Mouse (Mus musculus) hindbrain, embryonic 14.5 days (tissue): Measurements from ENCODE around the gene Igfbp5. TPM values are rescaled to one million over a fixed set of nuclear protein-coding genes. Genes with fewer than 3 reads are reported as not detected.

Experiments
- ATAC-seq: fragments of 200-750 bp; cut with Nextera tagmentation; 2 replicates; pipeline ENCODE4 v1.8.0; 2017; ENCODE audit warnings: moderate number of reproducible peaks, mild to moderate bottlenecking, moderate TSS enrichment, moderate library complexity; ENCODE audit not compliant: low FRiP score
- DNase-seq: peaks from one replicate; pipeline ENCODE4 v3.0.0-alpha.2; 2015; ENCODE audit warnings: low spot score
- H3K27ac ChIP-seq: fragments of 300-500 bp; sonication (generic); 2 replicates; pipeline ENCODE4 v1.5.1; 2014; ENCODE audit warnings: mild to moderate bottlenecking, moderate library complexity
- H3K27me3 ChIP-seq: fragments of 300-500 bp; sonication (generic); 2 replicates; pipeline ENCODE4 v1.6.1; 2014; ENCODE audit warnings: mild to moderate bottlenecking, low read length, mixed read lengths; ENCODE audit not compliant: control insufficient read depth, insufficient read depth
- H3K36me3 ChIP-seq: fragments of 300-500 bp; sonication (generic); replicated peaks from 2 replicates; pipeline ENCODE4 v1.6.1; 2014; ENCODE audit not compliant: control insufficient read depth, insufficient read depth
- H3K4me1 ChIP-seq: fragments of 300-500 bp; sonication (generic); replicated peaks from 2 replicates; pipeline ENCODE4 v1.6.1; 2014; ENCODE audit warnings: antibody characterized with exemption, low read length, mixed read lengths; ENCODE audit not compliant: control insufficient read depth, insufficient read depth
- H3K4me2 ChIP-seq: fragments of 300-500 bp; sonication (generic); replicated peaks from 2 replicates; pipeline ENCODE4 v1.6.1; 2014; ENCODE audit warnings: mild to moderate bottlenecking, moderate library complexity
- H3K4me3 ChIP-seq: fragments of 300-500 bp; sonication (generic); replicated peaks from 2 replicates; pipeline ENCODE4 v1.5.1; 2014; ENCODE audit warnings: mild to moderate bottlenecking, low read length
- H3K9ac ChIP-seq: fragments of 300-500 bp; sonication (generic); 2 replicates; pipeline ENCODE4 v1.6.1; 2014
- H3K9me3 ChIP-seq: fragments of 300-500 bp; sonication (generic); 2 replicates; pipeline ENCODE4 v1.6.1; 2016; ENCODE audit warnings: low read length; ENCODE audit not compliant: control insufficient read depth
- WGBS: fragments of 180-500 bp; shearing (Covaris S2); extraction: QIAGEN DNeasy Blood & Tissue Kit; methylation state at CpG from one replicate; pipeline ENCODE4 v1.1.7; 2014; 5-methylcytosine and 5-hydroxymethylcytosine counted together
- polyA plus RNA-seq: library from polyadenylated mRNA; unstranded; fragments of >200 nt; fragmentation: Nextera tagmentation; extraction: Ambion mirVana; gene quantifications from 2 replicates; pipeline ENCODE4 v1.2.1, GENCODE M21; 2014

The Igfbp5 gene
- 47.5 and 54.4 TPM in 2 replicates for polyA plus RNA-seq

GRCm38 (mm10) chr1:72874287-72875211 lies at the start of gene Igfbp5:
Gene Igfbp5 (minus strand): TSS chr1:72874884.
- Histone ChIP-seq H3K27me3 (peaks cover 33% of the 10 kb centered on the region; the same call in 1 of the 2 replicates), H3K27ac (peak within 1 kb of the TSS; percentile 76), H3K4me3 (peak within 1 kb of the TSS; percentile 52), H3K9me3 (no peaks in the 10 kb centered on the region), H3K4me2 (peak within 1 kb of the TSS; percentile 96), H3K9ac (peak within 1 kb of the TSS; percentile 68), H3K36me3 (no peaks in the 10 kb centered on the region), H3K4me1 (peaks cover 55% of the 10 kb centered on the region)
- ATAC-seq (peak; percentile 49; the same call in 1 of the 2 replicates), DNase-seq (peak; percentile 79)
- WGBS, result under 1% methylated on average over 38 of the region's 38 CpGs

GRCm38 (mm10) chr1:72914815-72915214 lies 40.1 kb upstream of the Igfbp5 start:
- 66% methylated on average over 6 of the region's 6 CpGs for WGBS

DNA sequence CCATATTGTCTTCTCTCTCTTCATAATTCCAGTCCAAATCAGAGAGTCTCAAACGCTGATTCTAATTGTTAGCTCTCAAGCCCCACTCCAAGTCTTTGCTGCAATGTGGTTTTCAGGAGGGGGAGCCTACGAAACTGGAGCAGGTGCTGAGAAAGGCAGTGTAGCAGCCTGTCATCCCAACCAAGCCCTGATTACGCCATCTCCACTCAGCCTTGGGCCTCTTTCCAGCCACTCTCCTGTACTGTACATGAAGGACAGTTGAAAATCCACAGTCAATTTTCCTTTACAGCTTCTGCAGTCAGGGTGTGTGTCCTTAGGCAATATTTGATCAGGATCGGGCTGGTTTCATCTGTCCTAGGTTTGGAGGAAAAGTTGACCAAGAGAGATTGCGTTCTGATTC lies 38.4 kb upstream of the Igfbp5 start:
- no peak overlapping the region for H3K4me3 ChIP-seq
- H3K27ac ChIP-seq, result no peak overlapping the region
- DNase-seq, result no peak
- ATAC-seq, result no peak
- no peak overlapping the region for H3K9ac ChIP-seq
- H3K9me3 ChIP-seq, result no peaks in the 10 kb centered on the region
- H3K27me3 ChIP-seq, result no peaks in the 10 kb centered on the region
- no peak overlapping the region for H3K4me2 ChIP-seq
- no peaks in the 10 kb centered on the region for H3K4me1 ChIP-seq
- WGBS, result 94% methylated on average over 5 of the region's 5 CpGs
- no peaks in the 10 kb centered on the region for H3K36me3 ChIP-seq

More at GRCm38 (mm10) chr1:72914815-72915214, 40.1 kb upstream of the Igfbp5 start:
- Histone ChIP-seq H3K4me1 (no peaks in the 10 kb centered on the region), H3K4me3 (no peak overlapping the region), H3K9ac (no peak overlapping the region), H3K27ac (no peak overlapping the region), H3K27me3 (no peaks in the 10 kb centered on the region), H3K4me2 (no peak overlapping the region), H3K9me3 (no peaks in the 10 kb centered on the region), H3K36me3 (no peaks in the 10 kb centered on the region)
- no peak for ATAC-seq
- no peak for DNase-seq

DNA sequence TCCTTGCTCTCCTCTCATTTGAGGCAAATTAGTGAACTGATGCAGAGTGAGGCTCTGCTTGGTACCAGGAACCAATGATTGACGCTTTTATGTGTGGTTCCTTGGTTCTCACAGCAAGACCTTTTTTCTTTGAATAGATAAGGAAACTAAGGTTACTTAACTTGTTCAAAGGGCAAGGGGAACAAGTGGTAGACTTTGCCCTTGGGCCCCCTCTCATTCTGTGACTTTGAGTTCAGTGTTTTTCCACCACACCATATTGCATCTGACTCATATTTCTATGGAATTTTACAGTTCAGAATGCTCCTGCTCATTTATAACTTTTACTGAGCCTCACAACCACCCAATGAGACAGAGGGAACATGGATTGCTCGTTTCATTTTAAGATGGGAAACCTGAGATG lies 21.1 kb upstream of the Igfbp5 start:
- no peaks in the 10 kb centered on the region for H3K9me3 ChIP-seq
- no peaks in the 10 kb centered on the region for H3K4me1 ChIP-seq
- DNase-seq (no peak), ATAC-seq (no peak)
- H3K36me3 ChIP-seq, result no peaks in the 10 kb centered on the region
- H3K4me2 ChIP-seq, result no peak overlapping the region
- H3K4me3 ChIP-seq, result no peak overlapping the region
- no peak overlapping the region for H3K9ac ChIP-seq
- 68% methylated on average over 2 of the region's 2 CpGs for WGBS
- H3K27me3 ChIP-seq, result no peaks in the 10 kb centered on the region
- no peak overlapping the region for H3K27ac ChIP-seq

GRCm38 (mm10) chr1:72887910-72888309 lies 13.2 kb upstream of the Igfbp5 start:
- DNase-seq, result no peak
- H3K36me3 ChIP-seq, result no peaks in the 10 kb centered on the region
- H3K27me3 ChIP-seq, result no peaks in the 10 kb centered on the region
- ATAC-seq, result no peak
- no peak overlapping the region for H3K27ac ChIP-seq
- H3K9ac ChIP-seq, result no peak overlapping the region
- 55% methylated on average over 1 of the region's 1 CpGs for WGBS
- no peak overlapping the region for H3K4me2 ChIP-seq
- H3K4me3 ChIP-seq, result no peak overlapping the region
- H3K9me3 ChIP-seq, result no peaks in the 10 kb centered on the region
- no peaks in the 10 kb centered on the region for H3K4me1 ChIP-seq

DNA sequence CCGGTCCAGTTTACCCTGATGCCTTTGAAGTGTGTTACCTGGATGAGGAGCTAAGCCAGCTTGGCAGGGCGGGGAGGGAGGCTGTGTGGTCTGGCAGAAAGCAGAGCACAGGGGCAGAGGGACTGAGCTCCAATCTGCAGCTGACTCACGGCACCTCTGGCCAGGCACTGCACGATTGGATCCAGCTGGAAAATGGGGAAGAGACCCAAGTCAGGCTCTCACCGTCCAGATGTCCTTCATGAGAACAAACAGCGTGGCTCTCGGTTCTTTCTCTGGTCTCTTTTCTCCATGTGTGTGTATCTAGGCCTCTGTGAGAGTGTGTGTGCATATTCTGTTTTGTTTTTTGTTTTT lies 11.1 kb upstream of the Igfbp5 start:
- ATAC-seq, result no peak
- WGBS, result 86% methylated on average over 7 of the region's 7 CpGs

DNA sequence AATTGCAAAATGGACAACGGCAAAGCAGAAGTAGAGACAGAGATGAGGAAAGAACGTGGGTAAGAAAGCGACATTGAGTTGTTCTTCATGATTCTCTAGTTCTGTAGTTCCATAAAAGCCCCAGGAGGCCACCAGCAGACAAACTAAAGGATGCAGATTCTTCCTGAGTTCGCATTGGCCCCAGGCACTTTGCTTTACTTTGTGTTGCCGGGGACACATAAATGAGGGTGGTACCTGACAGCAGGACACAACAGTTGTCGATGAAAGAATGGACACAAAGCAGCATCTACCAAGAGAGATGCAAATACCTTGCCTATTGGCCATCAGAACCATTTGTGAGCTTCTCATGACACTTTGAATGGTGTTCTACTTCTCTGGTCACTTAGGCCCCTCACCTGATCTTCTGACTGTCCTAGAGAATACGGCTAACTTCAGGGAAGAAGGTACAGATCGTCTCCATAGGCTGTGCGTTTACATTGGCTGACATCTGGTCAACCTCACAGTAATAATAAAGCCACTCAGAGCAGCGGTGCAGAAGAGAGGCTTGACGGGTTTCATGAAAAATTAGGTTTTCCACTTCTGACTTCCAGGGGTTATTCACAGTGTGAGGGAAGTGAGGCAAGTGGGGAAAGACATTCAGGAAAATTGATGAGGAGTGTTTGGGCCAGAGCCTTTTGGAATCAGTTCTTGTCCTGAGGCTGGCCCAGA lies 10.6 kb upstream of the Igfbp5 start:
- Histone ChIP-seq H3K9me3 (no peaks in the 10 kb centered on the region), H3K4me2 (no peak overlapping the region), H3K27me3 (no peaks in the 10 kb centered on the region), H3K36me3 (no peaks in the 10 kb centered on the region), H3K9ac (no peak overlapping the region), H3K4me3 (no peak overlapping the region), H3K27ac (no peak overlapping the region), H3K4me1 (no peaks in the 10 kb centered on the region)
- WGBS, result 90% methylated on average over 11 of the region's 11 CpGs
- ATAC-seq (no peak), DNase-seq (no peak)

More for the DNA sequence above, 11.1 kb upstream of the Igfbp5 start:
- Histone ChIP-seq H3K9ac (no peak overlapping the region), H3K27me3 (no peaks in the 10 kb centered on the region), H3K9me3 (no peaks in the 10 kb centered on the region), H3K4me1 (no peaks in the 10 kb centered on the region), H3K36me3 (no peaks in the 10 kb centered on the region), H3K4me3 (no peak overlapping the region), H3K27ac (no peak overlapping the region), H3K4me2 (no peak overlapping the region)
- no peak for DNase-seq

GRCm38 (mm10) chr1:72879319-72879634 lies 4.6 kb upstream of the Igfbp5 start:
- 57% methylated on average over 4 of the region's 4 CpGs for WGBS
- H3K27ac ChIP-seq, result no peak overlapping the region

GRCm38 (mm10) chr1:72878473-72879318 lies 4.0 kb upstream of the Igfbp5 start:
- Histone ChIP-seq H3K36me3 (no peaks in the 10 kb centered on the region), H3K9ac (no peak overlapping the region), H3K27ac (no peak overlapping the region), H3K4me1 (peaks cover 29% of the 10 kb centered on the region), H3K4me3 (no peak overlapping the region), H3K4me2 (peak overlapping the region; percentile 45), H3K27me3 (peaks cover 20% of the 10 kb centered on the region; the same call in 1 of the 2 replicates), H3K9me3 (no peaks in the 10 kb centered on the region)
- no peak for DNase-seq
- ATAC-seq, result no peak
- WGBS, result 64% methylated on average over 25 of the region's 25 CpGs

More at GRCm38 (mm10) chr1:72879319-72879634, 4.6 kb upstream of the Igfbp5 start:
- H3K36me3 ChIP-seq, result no peaks in the 10 kb centered on the region
- peaks cover 24% of the 10 kb centered on the region for H3K4me1 ChIP-seq
- no peak overlapping the region for H3K9ac ChIP-seq
- DNase-seq (no peak), ATAC-seq (no peak)
- no peak overlapping the region for H3K4me3 ChIP-seq
- H3K27me3 ChIP-seq, result peaks cover 14% of the 10 kb centered on the region; the same call in 1 of the 2 replicates
- no peak overlapping the region for H3K4me2 ChIP-seq
- no peaks in the 10 kb centered on the region for H3K9me3 ChIP-seq
